Mouse (Mus musculus) 3134 (cell line): ENCODE results near the gene Ring1.
"Not testable (repeated sequence)": the region's sequence is repeated elsewhere in the genome, so short reads cannot be mapped to it uniquely, and the experiment has no call there.

Experiments
- DNase-seq: peaks from one replicate; pipeline ENCODE4 v3.0.0-alpha.2; 2011; ENCODE audit warnings: low spot score; ENCODE audit not compliant: insufficient read length; ENCODE audit errors: extremely low read depth

Ring1 gene

GRCm38 (mm10) chr17:34029150-34029889, 4.8 kb upstream of the Ring1 start:
- DNase-seq, result no peak

GRCm38 (mm10) chr17:34028501-34029149, 4.1 kb upstream of the Ring1 start:
- DNase-seq, result no peak

GRCm38 (mm10) chr17:34027656-34028223, 3.3 kb upstream of the Ring1 start, which contains the start of gene H2-Ke6:
TSS of gene H2-Ke6 (minus strand) at chr17:34028060.
- peak; percentile 32 for DNase-seq

GRCm38 (mm10) chr17:34026917-34027655, 2.6 kb upstream of the Ring1 start:
- DNase-seq, result peak; percentile 35

- DNase-seq, result peak; percentile 23
These were observed 1.7 kb upstream of the Ring1 start for GRCm38 (mm10) chr17:34026221-34026620.

- DNase-seq, result peak; percentile 15
These were observed 1.3 kb upstream of the Ring1 start for GRCm38 (mm10) chr17:34025756-34026151.

GRCm38 (mm10) chr17:34024861-34025755, 628 bp upstream of the Ring1 start:
- no peak for DNase-seq

GRCm38 (mm10) chr17:34023678-34024077, 802 bp downstream of the Ring1 start:
- no peak for DNase-seq

GRCm38 (mm10) chr17:34022987-34023386, 1.5 kb downstream of the Ring1 start:
- DNase-seq, result peak; percentile 19

GRCm38 (mm10) chr17:34022414-34022783, 2.1 kb downstream of the Ring1 start:
- DNase-seq, result no peak

GRCm38 (mm10) chr17:34021539-34022413, 2.7 kb downstream of the Ring1 start:
- DNase-seq, result peak; percentile 16

- no peak for DNase-seq
These were observed 11.0 kb downstream of the Ring1 start for GRCm38 (mm10) chr17:34013436-34013835.

GRCm38 (mm10) chr17:34010156-34010555, 14.3 kb downstream of the Ring1 start:
- no peak for DNase-seq

- DNase-seq, result no peak
These were observed 17.9 kb downstream of the Ring1 start for GRCm38 (mm10) chr17:34006570-34006969.

GRCm38 (mm10) chr17:34003426-34003825, 21.1 kb downstream of the Ring1 start:
- DNase-seq, result no peak

- not testable (repeated sequence) for DNase-seq
These were observed 23.7 kb downstream of the Ring1 start for GRCm38 (mm10) chr17:34000796-34001195.

GRCm38 (mm10) chr17:34000150-34000537, 24.3 kb downstream of the Ring1 start, which contains the start of gene H2-K1:
TSS of gene H2-K1 (minus strand) at chr17:34000347.
- peak; percentile 90 for DNase-seq

- peak; percentile 71 for DNase-seq
These were observed 24.9 kb downstream of the Ring1 start for GRCm38 (mm10) chr17:33999341-34000149.
